Mouse (Mus musculus) testis, adult 2 months (tissue): ENCODE data around the gene Samd4b.

ENCODE experiments used
- CTCF ChIP-seq: fragments of 200-500 bp; IDR thresholded peaks from 2 replicates; pipeline ENCODE4 v1.5.1; 2012; ENCODE audit warnings: low read depth, mild to moderate bottlenecking, inconsistent platforms, low read length, moderate library complexity; ENCODE audit not compliant: control insufficient read depth, insufficient read depth, insufficient replicate concordance
- POLR2A ChIP-seq: fragments of 200-500 bp; IDR thresholded peaks from 2 replicates; pipeline ENCODE4 v1.6.1; 2012; ENCODE audit warnings: low read depth, mild to moderate bottlenecking, inconsistent platforms, low read length, moderate library complexity; ENCODE audit not compliant: control insufficient read depth

DNA sequence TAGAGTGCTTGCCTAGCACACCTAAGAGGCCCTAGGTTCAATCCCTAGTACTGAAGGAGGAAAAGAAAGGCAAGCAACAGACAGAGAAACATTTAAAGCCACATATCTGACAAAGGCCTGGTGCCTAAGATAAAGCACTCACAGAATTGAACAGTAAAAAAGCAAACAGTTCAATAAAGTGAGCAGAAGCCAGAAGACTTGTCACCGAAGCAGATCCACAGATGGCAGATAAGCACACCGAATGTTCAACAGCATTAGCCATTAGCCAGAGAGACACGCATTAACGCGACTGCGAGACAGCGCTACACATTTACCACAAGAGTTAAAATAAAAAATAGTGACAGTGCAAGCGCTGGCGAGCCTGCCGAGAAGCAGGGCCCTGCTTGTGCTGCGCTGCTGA lies 15.1 kb downstream of the Samd4b start:
- TF ChIP-seq CTCF (no peak), POLR2A (no peak)
